Mouse (Mus musculus): ENCODE data around the gene Xirp2.
"Not testable (repeated sequence)": the region's sequence is repeated elsewhere in the genome, so short reads cannot be mapped to it uniquely, and the experiment has no call there.

Gene Xirp2

DNA sequence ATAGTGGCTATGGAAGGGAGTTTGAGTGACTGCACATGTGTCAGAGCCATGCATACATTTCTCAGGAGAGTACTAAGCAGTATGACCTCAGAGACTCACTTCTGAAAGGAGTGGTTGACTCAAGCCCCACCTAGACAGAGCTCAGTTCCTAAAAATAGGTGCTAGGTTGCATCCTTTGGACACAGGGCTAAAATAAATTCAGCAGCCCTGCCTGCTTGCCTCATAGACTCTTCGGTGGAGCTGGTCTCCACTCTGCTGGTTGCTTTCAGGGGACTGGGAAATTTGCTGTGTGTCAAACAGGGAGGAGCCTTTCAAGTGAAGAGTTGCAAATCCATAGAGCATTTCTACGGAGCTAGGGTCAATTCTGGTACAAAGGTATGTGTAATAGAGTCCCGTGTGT lies at the start of gene Xirp2:
TSS of gene Xirp2 (plus strand) at position 223 of the 400 bp plus-strand sequence.
- DNase-seq (ENCODE audit: low read depth, low spot score), result no peak
- no peaks in the 10 kb centered on the region for H3K36me3 ChIP-seq (ENCODE audit: control insufficient read depth, insufficient read depth, low read length, poor library complexity, severe bottlenecking)
- no peaks in the 10 kb centered on the region for H3K27me3 ChIP-seq (ENCODE audit: control insufficient read depth, insufficient read depth, low read length, poor library complexity, severe bottlenecking)

DNA sequence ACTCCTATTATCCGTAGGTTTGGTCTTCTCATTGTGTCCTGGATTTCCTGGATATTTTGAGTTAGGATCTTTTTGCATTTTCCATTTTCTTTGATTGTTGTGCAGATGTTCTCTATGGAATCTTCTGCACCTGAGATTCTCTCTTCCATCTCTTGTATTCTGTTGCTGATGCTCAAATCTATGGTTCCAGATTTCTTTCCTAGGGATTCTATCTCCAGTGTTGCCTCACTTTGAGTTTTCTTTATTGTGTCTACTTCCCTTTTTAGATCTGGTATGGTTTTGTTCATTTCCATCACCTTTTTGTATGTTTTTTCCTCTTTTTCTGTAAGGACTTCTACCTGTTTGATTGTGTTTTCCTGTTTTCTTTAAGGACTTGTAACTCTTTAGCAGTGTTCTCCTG lies 32.4 kb upstream of the Xirp2 start, which contains the start of gene Gm21830:
TSS of gene Gm21830 (plus strand) at position 301 of the 400 bp plus-strand sequence.
- not testable (repeated sequence) for H3K36me3 ChIP-seq (ENCODE audit: control insufficient read depth, insufficient read depth, low read length, poor library complexity, severe bottlenecking); DNase-seq (ENCODE audit: low read depth, low spot score); H3K27me3 ChIP-seq (ENCODE audit: control insufficient read depth, insufficient read depth, low read length, poor library complexity, severe bottlenecking)

DNA sequence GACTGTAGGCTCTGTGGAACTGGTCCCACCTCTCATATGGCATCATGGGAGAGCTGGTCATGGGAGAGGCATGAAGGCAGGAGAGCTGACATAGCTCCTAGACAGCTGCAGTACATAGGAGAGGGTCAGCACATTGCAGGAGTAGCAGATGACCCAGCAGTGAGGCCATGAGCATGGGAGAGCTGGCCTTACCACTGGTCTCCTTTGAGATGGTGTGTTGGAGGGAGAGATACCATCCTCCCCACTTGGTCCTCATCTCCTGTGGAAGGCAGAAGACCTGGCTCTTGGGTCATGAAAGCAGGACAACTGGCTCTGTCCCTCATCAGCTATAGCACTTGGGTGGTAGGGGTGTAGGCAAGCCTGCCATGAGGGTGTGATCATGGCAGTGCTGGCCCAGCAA lies 24.9 kb upstream of the Xirp2 start:
- Histone ChIP-seq H3K27me3 (ENCODE audit: control insufficient read depth, insufficient read depth, low read length, poor library complexity, severe bottlenecking) (no peaks in the 10 kb centered on the region), H3K36me3 (ENCODE audit: control insufficient read depth, insufficient read depth, low read length, poor library complexity, severe bottlenecking) (no peaks in the 10 kb centered on the region)
- no peak for DNase-seq (ENCODE audit: low read depth, low spot score)

DNA sequence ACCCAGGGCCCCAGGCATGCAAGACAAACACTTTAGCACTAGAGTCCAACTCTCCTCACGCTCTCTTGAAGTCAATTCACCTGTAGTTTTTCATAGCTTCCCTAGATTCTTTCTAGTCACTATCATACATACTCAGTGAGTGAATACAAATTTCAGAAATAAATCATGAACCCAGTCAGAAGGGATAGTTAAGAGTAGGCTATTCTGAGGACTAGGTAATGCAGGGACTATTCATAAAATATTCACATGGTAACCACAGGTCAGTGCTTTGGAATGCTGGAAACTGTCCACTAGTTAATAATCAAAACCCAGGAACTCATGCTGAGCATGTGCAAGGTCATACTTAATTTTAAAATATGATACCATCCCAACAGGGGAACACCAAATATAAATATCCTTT lies 23.0 kb upstream of the Xirp2 start:
- Histone ChIP-seq H3K27me3 (ENCODE audit: control insufficient read depth, insufficient read depth, low read length, poor library complexity, severe bottlenecking) (no peaks in the 10 kb centered on the region), H3K36me3 (ENCODE audit: control insufficient read depth, insufficient read depth, low read length, poor library complexity, severe bottlenecking) (no peaks in the 10 kb centered on the region)
- DNase-seq (ENCODE audit: low read depth, low spot score), result no peak

DNA sequence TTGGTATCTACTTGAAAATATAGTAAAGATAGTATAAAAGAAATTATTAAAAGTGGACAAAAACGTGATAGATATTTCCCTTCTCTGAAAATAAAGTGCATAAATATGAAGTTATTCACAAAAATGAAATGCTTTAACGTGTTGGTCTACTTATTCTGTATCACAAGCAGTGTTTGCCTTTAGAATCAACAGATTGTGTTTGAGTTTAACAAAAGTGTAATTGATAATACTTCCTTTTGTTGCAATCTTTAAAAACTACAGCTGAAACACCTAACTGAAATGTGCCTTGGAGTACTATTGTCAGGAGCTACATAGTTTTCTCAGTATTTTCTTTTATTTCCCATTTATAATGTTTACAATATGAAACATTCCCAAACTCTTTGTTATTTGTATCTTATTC lies 12.7 kb upstream of the Xirp2 start, which contains the start of gene Gm26727:
TSS of gene Gm26727 (minus strand) at position 101 of the 400 bp plus-strand sequence.
- DNase-seq (ENCODE audit: low read depth, low spot score), result no peak
- no peaks in the 10 kb centered on the region for H3K27me3 ChIP-seq (ENCODE audit: control insufficient read depth, insufficient read depth, low read length, poor library complexity, severe bottlenecking)
- H3K36me3 ChIP-seq (ENCODE audit: control insufficient read depth, insufficient read depth, low read length, poor library complexity, severe bottlenecking), result no peaks in the 10 kb centered on the region

DNA sequence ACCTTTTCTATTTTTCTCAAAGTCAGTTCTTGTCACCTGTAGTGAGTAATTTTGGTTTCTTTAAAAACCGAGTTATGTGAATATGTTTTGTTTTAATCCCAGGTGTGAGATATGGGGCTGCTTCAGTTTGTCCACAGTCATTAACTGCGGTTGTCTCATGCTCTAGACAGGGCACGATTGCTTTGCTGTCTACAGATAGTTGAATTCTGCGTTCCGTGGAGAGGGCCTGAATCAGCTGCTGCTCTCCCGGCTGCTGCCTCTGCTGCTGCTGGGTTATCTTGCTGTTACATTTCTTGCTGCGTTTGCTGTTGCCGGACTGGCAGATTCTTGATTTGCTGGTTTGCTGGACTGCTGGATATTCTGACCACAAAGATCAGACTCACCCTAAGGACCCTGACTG lies 7.5 kb upstream of the Xirp2 start:
- no peaks in the 10 kb centered on the region for H3K27me3 ChIP-seq (ENCODE audit: control insufficient read depth, insufficient read depth, low read length, poor library complexity, severe bottlenecking)
- H3K36me3 ChIP-seq (ENCODE audit: control insufficient read depth, insufficient read depth, low read length, poor library complexity, severe bottlenecking), result no peaks in the 10 kb centered on the region
- no peak for DNase-seq (ENCODE audit: low read depth, low spot score)

DNA sequence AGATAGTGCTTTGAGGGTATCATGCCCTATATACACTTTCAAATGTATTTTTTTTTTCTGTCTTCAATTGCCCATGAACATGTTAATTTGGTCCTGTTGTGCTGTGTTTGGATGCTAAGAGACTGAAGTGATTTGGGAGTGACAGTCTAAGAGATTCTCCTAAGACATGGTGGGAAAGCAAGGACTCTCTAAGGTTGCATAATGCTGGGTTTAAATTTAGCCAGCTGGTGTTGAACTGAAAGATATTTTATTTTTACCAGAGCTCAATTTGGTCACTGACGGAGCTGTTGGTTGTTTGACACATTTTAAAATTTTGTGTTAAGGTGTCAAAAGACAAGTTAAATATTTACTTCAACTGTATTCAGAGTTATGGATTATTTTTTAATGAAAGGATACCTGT lies 970 bp downstream of the Xirp2 start:
- Histone ChIP-seq H3K27me3 (ENCODE audit: control insufficient read depth, insufficient read depth, low read length, poor library complexity, severe bottlenecking) (no peaks in the 10 kb centered on the region), H3K36me3 (ENCODE audit: control insufficient read depth, insufficient read depth, low read length, poor library complexity, severe bottlenecking) (no peaks in the 10 kb centered on the region)
- DNase-seq (ENCODE audit: low read depth, low spot score), result no peak

DNA sequence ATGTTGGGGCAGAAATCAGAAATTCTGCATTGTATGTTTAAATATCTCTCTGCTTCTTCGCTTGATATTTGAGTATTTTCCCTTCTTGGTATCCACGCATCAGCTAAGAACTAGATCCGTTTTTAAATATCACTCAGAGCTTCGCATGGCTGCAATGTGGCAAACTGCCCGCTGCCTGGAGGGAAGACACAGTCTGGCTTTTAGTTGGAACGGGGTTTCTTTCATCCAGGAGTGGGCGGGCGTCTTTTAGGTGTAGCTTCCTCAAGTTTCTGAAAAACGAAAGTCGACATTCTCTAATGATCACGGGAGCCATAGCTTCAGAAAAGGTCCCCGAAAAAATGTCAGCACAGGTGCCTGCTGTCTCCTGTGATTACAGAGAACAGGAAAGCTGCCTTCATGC lies 1.4 kb downstream of the Xirp2 start:
- no peaks in the 10 kb centered on the region for H3K36me3 ChIP-seq (ENCODE audit: control insufficient read depth, insufficient read depth, low read length, poor library complexity, severe bottlenecking)
- H3K27me3 ChIP-seq (ENCODE audit: control insufficient read depth, insufficient read depth, low read length, poor library complexity, severe bottlenecking), result no peaks in the 10 kb centered on the region
- no peak for DNase-seq (ENCODE audit: low read depth, low spot score)

DNA sequence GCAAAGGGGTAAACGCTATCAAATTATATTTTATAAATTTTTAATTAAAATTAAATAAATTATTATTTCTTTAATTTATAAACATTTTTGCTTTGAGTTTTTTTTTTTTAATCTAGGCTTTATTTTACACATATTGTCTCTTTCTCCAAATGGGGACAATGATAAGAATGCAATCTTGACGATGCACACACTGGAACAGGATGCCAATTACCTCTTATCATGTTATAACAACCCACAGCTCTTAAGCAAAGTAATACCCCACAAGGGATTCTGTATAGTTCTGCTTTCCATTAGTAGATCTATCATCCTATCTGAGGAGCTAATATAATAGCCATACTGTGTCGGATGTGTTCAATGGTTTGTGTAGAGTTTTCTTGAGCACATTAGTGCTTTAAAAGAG lies 15.1 kb downstream of the Xirp2 start:
- DNase-seq (ENCODE audit: low read depth, low spot score), result no peak
- no peaks in the 10 kb centered on the region for H3K36me3 ChIP-seq (ENCODE audit: control insufficient read depth, insufficient read depth, low read length, poor library complexity, severe bottlenecking)
- no peaks in the 10 kb centered on the region for H3K27me3 ChIP-seq (ENCODE audit: control insufficient read depth, insufficient read depth, low read length, poor library complexity, severe bottlenecking)

DNA sequence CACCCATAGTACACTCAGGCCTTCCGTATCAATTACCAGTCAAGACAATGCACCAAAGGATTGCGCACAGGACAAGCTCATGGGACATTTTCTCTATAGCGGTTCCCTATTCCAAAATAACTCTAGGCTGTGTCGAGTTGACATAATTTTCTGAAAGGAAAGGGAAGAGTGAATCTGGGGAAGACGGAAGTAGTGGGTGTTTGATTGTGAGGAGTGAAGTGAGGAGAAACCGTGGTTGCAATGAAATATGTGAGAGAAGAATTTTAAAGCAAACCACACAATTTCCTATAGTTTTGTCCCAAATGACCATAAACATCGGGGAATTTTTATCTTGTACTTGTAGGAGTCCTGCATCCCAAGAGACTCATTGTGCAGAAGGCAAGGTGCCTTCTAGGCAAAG lies 21.2 kb downstream of the Xirp2 start:
- no peaks in the 10 kb centered on the region for H3K27me3 ChIP-seq (ENCODE audit: control insufficient read depth, insufficient read depth, low read length, poor library complexity, severe bottlenecking)
- H3K36me3 ChIP-seq (ENCODE audit: control insufficient read depth, insufficient read depth, low read length, poor library complexity, severe bottlenecking), result no peaks in the 10 kb centered on the region
- no peak for DNase-seq (ENCODE audit: low read depth, low spot score)

DNA sequence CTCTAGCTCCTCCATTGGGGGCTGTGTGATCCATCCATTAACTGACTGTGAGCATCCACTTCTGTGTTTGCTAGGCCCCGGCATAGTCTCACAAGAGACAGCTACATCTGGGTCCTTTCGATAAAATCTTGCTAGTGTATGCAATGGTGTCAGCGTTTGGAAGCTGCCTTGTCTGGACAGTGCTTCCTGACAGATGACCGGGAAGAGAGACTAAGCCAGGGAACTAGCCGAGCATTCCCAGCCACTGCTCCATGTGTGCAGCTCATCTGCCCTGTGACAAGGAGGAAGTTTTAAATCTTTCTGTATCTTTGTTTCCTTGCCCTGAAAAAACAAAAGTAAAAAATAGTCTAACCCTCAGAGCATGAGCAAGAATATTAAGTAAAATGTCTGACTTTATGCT lies 24.2 kb downstream of the Xirp2 start:
- not testable (repeated sequence) for H3K27me3 ChIP-seq (ENCODE audit: control insufficient read depth, insufficient read depth, low read length, poor library complexity, severe bottlenecking); DNase-seq (ENCODE audit: low read depth, low spot score); H3K36me3 ChIP-seq (ENCODE audit: control insufficient read depth, insufficient read depth, low read length, poor library complexity, severe bottlenecking)

DNA sequence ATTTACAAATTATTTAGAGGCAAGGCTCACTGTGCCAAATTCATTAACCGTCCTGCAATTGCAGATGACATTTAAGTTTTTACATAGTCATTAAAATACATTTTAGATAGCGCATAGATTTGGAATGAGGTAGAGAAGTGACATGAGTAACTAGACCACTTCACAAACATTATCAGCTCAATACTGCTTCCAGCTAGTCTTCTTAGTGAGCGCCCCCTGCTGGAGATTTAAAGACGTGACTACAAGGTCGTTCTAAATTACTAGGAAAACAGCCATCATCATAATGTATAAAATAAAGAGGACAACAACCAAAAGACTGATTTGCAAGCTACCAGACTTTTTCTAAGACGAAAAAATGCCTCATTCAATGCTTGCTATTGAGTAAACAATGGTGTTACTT lies 32.0 kb downstream of the Xirp2 start:
- Histone ChIP-seq H3K36me3 (ENCODE audit: control insufficient read depth, insufficient read depth, low read length, poor library complexity, severe bottlenecking) (no peaks in the 10 kb centered on the region), H3K27me3 (ENCODE audit: control insufficient read depth, insufficient read depth, low read length, poor library complexity, severe bottlenecking) (no peaks in the 10 kb centered on the region)
- no peak for DNase-seq (ENCODE audit: low read depth, low spot score)

DNA sequence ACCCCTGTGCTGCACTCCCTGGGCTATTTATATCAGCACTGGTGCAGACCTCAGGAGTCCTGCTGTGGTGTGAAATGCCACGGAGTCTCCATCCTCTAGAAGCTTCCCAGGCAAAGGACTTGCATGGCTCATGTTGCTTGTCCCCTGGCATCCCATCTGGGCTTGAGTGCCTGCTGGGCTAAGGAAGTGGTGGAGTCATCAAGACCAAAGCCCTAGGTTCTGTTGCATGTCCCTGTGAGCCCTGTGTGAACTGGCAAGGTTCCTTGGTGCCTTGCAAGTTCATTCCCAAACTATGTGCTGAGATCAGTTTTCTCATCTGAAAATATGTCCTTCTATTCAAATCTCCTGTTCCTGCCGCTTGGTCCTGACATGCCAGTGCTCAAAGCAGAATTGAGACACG lies 35.2 kb downstream of the Xirp2 start:
- DNase-seq (ENCODE audit: low read depth, low spot score), result no peak
- no peaks in the 10 kb centered on the region for H3K36me3 ChIP-seq (ENCODE audit: control insufficient read depth, insufficient read depth, low read length, poor library complexity, severe bottlenecking)
- no peaks in the 10 kb centered on the region for H3K27me3 ChIP-seq (ENCODE audit: control insufficient read depth, insufficient read depth, low read length, poor library complexity, severe bottlenecking)

DNA sequence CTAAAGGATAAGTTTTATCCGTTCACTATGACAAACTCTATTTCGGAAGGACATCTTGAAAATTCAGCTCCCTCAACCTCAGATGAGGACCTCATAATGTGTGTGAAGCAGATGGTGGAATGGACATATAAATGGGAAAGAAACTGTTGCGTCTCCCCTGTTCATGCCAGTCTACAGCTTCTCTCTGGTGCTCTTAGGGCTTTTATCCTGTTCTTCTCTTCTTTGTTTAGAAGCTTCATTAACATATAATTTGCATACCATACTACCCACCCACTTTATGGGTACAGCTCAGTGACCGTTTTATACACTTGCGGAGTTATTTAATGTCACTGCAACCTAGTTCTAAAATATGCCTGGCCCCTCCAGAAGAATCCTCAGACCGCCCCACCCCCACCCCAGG lies 40.9 kb downstream of the Xirp2 start:
- Histone ChIP-seq H3K36me3 (ENCODE audit: control insufficient read depth, insufficient read depth, low read length, poor library complexity, severe bottlenecking) (no peaks in the 10 kb centered on the region), H3K27me3 (ENCODE audit: control insufficient read depth, insufficient read depth, low read length, poor library complexity, severe bottlenecking) (no peaks in the 10 kb centered on the region)
- DNase-seq (ENCODE audit: low read depth, low spot score), result no peak

DNA sequence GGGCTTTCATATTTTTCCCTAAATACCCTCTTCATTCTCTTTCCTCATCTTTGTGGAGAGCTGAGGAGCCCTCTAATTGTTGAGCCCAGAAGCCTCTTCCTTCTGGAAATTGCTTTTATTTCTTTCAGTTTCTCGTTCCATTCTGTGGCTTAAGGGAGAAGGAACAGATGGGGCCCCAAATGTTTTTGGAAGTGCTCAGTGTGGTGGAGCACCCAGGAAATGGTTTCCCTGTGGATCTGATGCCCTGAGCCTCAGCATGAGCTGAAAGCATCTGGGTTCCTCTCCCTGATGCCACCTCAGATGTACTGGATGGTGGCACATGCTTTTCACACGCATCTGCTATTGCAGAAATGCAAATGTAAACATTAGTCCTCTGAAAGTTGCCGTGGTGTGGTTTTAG lies 41.4 kb downstream of the Xirp2 start:
- H3K27me3 ChIP-seq (ENCODE audit: control insufficient read depth, insufficient read depth, low read length, poor library complexity, severe bottlenecking), result no peaks in the 10 kb centered on the region
- no peak for DNase-seq (ENCODE audit: low read depth, low spot score)
- H3K36me3 ChIP-seq (ENCODE audit: control insufficient read depth, insufficient read depth, low read length, poor library complexity, severe bottlenecking), result no peaks in the 10 kb centered on the region

DNA sequence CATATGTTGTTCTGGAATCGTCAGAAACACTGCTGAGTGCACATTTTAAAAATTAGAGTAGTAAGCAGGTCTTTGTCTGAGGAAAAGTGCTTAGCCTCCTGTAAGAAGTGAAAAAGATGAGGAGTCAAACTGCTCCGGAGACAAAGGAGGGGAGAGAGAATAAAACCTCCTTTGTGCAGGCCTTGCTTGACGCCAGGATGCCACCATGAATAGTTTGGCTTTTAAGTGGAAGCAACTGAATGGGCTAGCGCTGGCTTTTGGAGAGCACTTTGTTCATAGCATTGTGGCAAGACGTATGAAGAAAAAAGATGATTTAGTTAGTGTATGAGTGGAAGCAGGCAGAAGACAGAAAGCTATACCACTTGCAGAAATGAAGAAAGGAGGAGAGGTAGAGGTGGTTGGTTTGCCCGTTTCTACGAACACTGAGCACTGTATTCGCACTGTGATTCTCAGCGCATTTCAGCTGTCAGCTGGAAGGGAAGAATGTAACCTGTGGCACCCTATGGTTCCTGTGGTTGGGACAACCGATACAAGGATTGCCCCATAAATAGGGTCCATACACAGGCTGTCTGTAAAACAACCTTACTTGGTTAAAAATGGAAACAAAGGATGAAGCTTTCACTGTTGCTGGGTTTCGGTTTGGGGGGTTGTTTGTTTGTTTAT lies 42.8 kb downstream of the Xirp2 start:
- DNase-seq (ENCODE audit: low read depth, low spot score), result no peak
- H3K27me3 ChIP-seq (ENCODE audit: control insufficient read depth, insufficient read depth, low read length, poor library complexity, severe bottlenecking), result no peaks in the 10 kb centered on the region; the same call in 1 of the 2 replicates

More for the DNA sequence above, 42.8 kb downstream of the Xirp2 start:
- H3K36me3 ChIP-seq (ENCODE audit: control insufficient read depth, insufficient read depth, low read length, poor library complexity, severe bottlenecking), result no peaks in the 10 kb centered on the region
